Mouse (Mus musculus): ENCODE results near the gene Akap2.

DNA sequence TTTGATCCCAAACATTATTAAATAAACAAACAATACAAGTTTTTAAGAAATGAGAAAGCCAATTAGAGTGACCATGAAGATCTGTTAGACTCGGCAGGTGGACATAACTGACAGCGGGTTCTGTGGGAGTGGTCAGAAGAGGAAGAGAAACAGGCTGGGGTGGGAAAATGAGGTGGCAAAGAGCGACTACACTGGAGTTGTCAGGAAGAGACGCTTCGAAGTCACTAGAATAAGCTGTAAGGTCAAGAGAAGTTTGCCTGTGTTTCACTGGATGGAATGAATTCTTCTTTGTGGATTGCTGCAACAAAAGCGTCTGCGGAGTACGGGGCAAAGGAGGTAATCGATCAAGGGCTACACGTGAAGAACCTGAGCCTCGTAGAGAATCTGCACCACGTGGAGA lies 39.5 kb upstream of the Akap2 start:
- TF ChIP-seq CTCF (IDR thresholded peaks at IDR 0.05; ENCODE audit: low read depth) (no peak), EP300 (IDR thresholded peaks at IDR 0.05; ENCODE audit: low read depth) (no peak)

Measured in liver, embryonic 14.5 days (tissue).